Mouse (Mus musculus): Measurements from ENCODE around the gene Tor4a.

Tor4a gene

DNA sequence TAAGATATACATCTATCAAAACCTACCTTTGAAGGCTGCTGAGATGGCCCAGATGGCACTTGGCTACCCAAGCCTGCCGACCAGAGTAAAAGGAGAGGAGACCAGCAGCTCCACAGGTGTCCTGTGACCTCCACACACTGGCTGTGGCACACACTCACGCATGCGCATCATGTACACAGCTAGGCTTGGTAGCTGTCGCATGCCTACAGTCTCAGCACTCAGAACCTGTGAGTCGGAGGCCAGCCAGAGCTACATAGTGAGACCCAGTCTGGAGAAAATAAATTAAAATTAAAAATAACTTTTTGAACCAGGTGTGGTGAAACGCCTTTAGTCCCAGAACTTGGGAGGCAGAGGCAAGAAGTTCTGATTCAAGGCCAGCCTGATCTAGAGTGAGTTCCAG is 8.8 kb downstream of the Tor4a start:
- DNase-seq (ENCODE audit: low spot score in 2 of 2) = no peak

DNA sequence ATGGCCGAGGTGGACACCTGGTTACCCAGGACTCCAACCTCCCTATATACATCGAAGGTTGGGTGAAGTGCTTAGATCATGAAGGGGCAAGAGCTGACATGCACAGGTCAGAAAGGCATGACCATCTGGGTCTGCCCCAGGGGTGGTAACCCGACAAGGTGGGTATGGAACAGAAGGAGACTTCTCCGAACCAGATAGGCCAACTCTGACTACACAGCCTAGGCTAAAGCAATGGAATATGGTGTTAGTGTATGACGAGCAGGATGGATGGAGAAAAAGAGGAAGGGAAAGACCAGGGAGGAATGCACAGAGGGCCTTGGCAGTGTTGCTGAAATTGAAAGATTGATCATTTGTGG is 10.1 kb downstream of the Tor4a start:
- no peak for DNase-seq (ENCODE audit: low spot score in 2 of 2)

DNA sequence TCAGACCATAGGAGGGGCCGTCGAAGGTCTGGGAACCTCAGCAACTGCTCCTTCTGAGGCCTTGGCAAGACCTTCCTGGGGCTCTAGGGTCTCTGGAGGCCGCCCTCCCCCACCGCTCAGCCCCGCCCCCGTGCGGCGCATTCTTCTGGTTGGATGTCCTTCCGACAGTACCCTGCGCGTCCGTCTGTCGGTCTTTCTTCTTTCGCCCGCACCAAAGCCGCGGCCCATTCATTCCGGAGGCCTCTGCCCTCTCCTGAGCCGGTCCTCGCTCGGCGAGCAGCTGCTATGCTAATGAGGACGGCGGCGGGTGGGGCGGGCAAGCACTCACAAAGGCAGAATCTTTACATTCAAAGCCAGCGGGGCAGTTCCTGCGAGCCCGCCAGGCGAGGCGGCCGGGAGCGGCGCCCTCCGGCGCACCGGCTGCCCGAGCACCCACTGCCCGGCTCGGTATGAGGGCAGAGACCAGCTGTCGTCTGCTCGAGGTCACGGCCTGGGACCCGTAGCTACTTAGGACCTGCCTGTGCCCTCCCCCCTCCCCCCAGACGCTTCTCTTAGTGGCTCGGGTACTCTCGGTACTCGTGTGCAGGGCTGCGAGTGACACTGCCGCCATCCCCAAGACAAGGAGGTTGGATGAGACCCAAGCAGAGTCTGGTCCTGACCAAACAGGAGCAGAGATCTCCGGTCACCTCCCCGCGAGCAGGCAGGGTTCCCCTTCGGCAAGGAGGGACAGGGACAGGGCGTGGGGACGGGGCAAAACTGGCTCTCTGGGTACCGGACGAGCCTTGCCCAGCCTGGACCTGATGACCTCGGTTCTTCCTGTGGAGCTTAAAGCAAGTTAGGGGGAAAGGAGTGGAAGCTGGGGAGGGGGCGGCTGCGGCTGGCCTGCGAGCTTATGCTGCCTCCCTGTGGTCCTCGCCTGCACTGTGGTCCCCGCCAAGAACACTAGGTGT is 10.8 kb downstream of the Tor4a start:
- peak; percentile 82 to 84 for DNase-seq (ENCODE audit: low spot score in 2 of 2)

DNA sequence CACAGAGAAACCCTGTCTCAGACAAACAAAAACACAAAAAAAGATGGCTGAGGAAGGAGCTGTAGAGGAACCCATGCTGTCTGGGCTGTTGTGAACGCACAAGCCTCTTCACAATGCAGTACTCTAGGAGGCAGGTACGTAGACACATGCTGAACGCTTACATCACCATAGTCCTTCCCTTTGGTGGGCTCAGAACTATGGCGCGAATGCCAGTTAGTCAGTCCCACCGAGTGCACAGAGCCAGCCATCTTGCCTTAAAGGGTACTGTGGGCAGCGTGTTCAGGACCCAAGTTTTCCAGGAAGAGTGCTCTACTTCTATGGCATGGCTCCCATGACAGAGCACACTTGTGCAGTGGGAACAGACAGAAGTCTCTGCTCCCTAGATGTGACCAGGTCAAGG is 12.2 kb downstream of the Tor4a start:
- peak in 1 of 2 experiments; percentile 21 for DNase-seq (ENCODE audit: low spot score in 2 of 2)

DNA sequence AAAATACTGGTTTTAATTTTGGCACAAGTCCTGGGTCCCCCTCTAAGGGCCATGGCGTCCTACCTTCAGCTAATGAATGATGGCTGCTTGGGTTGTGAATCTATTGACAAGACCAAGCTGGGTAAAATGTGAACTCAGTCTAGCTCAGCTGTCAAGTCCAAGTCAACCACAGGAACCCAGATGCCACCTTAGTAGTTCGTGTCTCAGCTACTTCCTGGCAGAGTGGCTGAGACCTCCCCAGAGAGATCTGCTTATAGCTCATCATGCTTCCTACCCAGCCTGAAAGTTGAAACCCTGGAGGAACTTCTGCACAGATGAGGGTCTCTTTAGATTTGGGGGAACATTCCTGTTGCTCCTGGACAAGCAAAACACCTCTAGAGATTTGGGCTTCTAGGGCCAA is 13.3 kb downstream of the Tor4a start:
- DNase-seq (ENCODE audit: low spot score in 2 of 2) = peak in 1 of 2 experiments; percentile 32

DNA sequence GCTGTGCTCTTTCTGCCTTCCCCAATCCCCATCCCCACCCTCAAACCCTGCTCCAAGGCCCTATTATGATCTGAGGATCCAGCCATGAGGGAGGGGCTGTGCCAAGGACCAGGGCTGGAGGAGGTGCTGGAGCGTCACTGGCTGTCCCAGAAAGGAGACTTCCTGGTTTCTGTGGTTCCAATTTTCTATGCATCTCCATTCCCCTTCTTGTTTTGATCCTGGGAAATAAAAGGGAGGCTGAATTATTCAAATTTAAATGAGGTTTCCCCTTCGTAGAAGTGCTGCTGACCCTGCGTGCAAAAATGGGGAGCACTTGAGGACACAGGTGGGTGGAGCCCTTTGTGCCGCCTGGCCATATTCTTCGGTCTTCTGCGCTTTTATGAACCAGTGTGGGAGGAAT is 14.0 kb downstream of the Tor4a start:
- peak; percentile 65 to 77 for DNase-seq (ENCODE audit: low spot score in 2 of 2)

DNA sequence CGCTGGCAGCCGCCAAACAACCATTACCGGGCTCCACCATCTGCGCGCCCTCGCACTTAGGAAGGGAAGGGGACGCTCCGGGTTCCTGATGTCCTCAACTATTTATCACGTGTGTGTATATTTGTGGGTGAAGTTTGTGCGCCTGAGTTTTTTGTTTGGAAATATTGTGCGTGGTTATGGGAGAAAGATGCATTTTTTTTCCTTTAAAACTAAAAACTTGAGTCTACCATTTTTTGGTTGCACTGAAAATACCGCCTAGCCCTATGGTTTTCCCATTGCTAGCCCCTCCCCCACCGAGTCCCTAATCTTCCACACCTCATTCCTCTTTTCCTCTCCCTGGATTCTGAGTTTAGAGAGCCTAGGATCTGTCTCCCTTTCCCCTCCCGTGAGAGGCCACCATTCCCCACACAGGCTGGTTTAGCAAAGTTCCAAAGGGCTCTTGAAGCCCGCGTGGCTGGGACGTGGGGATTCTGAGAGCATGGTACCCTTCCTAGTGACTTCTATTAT is 14.7 kb downstream of the Tor4a start:
- peak in 1 of 2 experiments; percentile 42 for DNase-seq (ENCODE audit: low spot score in 2 of 2)

DNA sequence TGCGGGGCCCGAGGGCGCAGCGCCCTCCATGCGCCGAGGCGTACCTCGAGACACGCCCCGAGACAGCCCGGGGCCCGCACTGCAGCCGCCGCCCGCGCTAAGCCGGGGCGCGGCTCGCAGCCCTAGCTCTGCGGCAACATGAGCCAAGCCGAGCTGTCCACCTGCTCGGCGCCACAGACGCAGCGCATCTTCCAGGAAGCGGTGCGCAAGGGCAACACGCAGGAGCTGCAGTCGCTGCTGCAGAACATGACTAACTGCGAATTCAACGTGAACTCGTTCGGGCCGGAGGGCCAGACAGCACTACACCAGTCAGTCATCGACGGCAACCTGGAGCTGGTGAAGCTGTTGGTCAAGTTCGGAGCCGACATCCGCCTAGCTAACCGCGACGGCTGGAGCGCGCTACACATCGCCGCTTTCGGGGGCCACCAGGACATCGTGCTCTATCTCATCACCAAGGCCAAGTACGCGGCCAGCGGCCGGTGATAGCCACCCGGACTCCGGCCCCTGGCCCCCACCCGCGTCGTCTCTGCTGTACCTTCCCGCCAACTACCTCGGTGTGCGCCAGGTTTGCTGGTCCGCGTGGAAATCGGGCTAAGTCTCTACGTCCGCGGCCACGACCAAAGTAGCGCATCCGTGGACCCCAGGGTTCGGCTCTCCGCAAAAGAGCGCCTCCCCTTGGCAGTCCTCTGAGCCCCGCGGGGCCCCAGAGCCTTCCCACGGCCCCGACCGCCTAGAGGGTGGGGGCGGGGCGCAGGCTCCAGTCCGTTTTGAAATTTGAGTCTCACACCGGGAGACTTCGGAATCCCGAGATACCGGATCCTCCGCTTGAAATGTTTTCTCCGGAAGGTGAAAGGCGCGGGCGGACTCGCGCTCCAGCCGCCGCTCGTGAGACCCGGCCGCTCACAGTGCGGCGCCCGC is 15.5 kb downstream of the Tor4a start:
- DNase-seq (ENCODE audit: low spot score in 2 of 2) = peak; percentile 58 to 64

DNA sequence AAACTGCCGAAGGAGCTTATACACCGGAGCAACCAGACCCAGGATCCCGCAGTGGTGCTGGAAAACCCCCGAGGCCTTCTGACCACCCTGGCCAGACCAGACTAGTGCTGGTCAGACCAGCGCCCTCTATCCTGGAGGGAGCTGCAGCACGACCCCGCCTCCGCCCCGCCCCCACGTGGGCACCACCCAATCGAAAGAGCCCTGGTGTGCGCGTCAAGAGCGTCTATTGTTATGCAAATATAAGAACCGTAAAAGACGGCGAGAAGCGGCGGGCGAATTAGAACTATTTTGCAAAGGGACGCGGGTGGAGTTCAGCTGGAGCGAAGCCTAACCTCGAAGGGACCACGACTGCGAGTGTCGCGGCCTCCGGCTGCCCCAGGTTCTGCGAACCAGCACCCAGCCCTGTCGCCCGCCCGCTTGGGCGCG is 16.2 kb downstream of the Tor4a start, which contains the start of gene Nrarp:
Nrarp (plus strand) TSS at position 281 of the 426 bp plus-strand sequence.
- DNase-seq (ENCODE audit: low spot score in 2 of 2) = peak; percentile 97 to 98

DNA sequence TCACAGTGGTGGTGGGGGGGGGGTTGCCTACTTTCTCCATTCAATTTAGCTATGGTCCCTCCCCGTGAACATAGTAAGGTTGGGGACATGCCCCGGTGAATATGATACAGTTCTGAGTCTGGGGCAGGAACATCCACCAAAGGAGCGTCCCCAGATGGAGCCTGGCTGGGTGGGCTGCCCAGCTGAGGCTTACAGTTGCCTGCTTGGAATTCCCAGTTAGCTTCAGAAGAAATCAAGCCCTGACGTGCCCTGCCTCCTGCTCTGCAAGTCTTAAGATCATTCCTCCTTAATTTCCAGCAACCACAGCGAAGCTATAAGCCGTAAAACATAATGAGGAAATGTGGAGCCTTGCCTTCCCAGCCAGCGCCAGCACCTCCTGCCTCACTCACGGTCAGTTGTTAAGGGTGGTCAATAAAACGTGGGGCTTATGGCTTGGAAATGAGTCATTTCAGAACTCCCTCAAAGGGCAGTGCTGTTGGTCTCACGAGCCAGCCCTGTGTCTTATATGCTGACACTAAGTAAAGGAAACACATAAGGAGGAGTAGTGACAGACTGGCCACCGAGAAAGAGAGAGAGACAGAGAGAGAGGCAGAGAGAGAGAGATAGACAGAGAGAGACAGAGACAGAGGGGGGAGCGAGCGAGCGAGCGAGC is 17.0 kb downstream of the Tor4a start:
- peak in 1 of 2 experiments; percentile 22 for DNase-seq (ENCODE audit: low spot score in 2 of 2)

DNA sequence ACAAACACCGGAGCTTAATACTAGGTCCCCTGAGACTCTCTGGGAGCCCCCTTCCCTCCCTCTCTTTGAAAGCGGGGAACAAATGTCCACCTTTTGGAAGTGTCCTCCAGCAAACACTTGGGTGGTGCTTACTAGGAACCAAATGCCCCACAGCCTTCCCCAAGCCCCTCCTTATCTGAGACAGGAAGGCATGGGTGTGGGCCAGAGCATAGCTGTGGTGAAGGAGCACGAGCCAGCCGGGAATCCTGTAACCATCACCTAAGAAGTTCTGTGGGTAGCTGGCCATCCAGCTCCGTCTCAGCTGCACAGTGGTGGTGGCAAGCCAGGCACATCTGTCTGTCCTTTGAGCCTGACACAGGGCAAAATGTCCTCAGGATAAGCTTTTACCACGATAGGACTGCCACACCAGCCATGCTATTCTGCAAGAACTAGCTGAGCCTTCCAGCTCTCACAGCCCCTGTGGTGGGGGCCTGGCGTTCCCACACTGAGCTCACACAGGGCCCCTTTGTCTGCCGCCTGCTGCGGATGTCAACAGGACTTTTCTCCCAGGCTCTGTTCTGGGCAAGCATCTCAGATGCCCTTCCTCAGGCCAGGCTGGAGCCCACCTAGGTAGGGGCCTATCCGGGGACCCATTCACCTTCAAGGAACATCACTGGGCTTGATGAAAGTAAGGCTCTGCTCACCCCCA is 18.3 kb downstream of the Tor4a start:
- peak; percentile 79 for DNase-seq (ENCODE audit: low spot score in 2 of 2)

DNA sequence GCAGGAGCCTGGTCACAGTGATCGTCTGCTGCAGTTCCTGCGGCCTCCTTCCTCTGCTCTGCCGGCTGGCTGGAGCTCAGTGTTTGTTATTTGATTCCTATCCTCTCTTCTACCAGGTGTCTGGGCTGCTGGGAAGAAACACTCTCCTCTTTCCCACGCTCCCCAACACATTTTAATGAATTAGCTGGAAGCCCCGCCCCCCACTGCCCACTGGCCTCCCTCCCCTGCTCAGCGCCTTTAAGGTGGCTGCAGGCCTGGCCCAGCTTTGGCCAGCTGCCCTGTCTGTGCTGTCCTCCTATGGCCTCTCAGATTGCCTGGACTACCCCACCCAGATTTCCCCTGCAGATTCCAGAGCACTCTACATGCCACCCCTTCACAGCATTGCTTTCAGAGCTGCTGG is 19.0 kb downstream of the Tor4a start:
- DNase-seq (ENCODE audit: low spot score in 2 of 2) = peak; percentile 83 to 86

DNA sequence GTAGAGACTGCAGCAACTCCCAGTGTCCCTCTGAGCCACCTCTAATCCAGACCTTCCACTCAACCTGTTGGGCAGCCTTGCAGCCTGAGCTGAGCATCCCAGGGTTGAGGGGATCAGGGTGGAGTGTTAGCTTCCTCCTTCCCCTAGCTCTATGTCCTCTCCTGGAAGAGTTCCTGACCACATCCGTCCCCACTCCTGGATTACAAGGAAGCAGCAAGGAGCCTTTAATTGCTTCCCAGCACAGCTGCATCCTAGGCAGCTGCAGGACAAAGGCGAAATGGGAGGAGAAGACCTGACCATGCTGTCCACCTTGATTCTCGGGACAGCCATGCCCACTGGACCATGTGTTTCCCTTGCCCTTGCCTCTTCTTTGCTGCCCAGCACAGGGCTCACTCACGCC is 19.6 kb downstream of the Tor4a start:
- DNase-seq (ENCODE audit: low spot score in 2 of 2) = no peak

DNA sequence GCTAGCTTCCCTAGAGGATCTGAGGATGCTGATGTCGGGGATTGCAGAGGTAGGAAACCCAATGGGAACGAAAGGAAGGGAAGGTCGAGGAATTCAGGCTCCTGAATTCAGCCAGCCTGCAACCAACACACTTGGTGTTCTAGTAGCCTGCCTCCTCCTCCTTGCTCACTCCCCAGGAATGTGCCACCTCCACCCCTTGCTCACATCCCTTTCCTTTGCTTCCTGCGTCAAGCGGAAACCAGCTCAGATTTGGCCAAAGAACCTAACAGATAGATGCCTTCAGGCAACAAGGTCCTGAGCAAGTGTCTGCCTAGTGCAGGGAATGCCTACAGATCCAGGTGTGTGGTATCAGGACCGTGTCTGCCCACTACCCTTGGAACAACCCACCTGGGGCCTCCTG is 20.1 kb downstream of the Tor4a start:
- DNase-seq (ENCODE audit: low spot score in 2 of 2) = no peak

DNA sequence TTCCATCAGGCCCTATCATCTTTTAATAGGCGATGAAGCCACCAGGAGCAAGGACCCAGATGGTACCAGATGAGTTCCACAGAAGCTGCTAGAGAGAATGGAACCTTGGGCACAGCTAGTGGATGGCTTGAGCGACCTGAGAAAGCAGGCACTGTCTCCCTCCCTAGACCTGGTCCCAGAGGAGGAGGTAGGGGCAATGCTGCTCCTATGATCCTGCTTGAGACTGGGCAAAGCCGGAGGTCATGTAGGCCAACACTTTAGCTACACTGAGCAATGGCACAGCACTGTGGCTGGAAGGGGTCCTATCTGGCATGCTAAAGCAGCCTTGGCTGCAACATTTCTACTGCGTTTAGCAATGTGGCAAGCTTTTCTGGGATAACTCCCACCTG is 21.0 kb downstream of the Tor4a start:
- no peak for DNase-seq (ENCODE audit: low spot score in 2 of 2)

DNA sequence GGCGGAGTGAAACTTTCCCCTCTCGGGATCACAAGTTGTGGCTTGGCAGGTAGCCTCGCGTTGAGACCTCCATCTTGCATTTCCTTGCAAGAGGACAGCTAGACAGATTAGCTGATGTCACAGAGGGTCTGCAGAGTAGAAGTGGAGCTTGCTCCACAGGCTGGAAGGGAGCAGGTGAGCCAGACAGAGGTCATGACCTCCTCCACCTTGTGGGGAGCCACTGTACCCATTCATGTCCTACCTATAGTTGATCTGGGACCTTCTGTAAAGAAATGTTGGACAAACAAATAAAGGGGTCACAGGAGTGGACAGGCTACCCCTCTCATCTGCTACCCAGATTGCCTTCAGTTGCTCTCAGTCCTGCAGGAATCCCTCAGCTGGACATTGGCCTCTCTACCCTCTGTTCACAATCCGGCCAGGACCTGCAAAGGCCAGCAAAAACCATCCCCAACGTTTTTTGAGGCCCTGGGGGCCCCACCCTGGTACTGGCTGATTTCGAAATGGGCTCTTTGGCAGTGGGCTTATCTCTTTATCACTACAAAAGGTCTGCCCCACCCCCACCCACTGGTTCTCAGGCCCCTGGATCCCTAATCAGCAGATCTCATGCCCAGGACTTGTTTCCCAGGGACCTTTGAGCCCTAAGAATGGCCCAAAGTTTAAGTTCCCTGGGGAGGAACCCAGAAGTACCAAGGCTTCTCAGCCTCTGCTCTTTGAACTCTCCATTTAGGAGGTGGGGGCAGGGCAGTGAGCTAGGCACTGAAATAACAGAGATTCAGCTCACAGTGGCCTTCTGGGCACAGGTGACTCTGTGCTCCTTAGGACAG is 21.6 kb downstream of the Tor4a start:
- DNase-seq (ENCODE audit: low spot score in 2 of 2) = no peak

DNA sequence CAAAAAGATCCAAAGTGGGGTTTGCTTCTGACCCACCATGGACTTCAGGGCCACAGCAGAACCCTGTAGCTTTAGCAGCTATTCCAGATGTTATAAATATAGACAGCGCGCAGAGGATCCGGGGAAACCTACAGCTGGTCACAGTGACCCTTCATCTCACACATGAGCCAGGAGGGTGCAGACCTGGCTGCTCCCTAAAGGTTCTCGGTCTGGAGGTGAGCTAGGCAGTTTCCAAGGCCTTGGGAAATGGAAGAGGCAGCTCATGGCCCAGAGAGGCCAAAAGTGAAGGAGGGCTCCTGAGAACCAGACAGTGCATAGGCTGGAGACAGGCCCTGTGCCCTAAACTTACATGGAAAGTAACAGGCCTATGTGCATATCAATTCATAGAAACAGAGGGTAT is 22.9 kb downstream of the Tor4a start:
- DNase-seq (ENCODE audit: low spot score in 2 of 2) = no peak

DNA sequence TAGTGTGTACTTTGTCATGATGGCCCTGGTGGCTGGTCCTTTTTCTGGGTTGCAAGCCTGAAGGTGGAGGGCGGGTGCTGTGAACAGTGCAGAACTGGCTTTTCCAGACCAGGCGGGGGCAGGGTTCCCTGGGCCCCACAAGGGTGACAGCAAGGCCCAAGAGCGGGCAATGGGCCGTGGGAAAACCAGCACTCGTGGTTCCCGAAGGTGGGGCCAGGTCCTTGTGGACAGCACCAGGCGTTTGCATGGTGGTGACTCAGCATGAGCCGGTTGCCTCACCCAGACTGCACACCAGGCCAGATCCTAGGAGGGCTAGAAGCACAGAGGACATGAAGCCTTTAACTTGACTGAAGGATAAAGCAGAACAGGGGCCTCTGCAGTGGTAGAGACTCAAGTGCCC is 24.1 kb downstream of the Tor4a start:
- DNase-seq (ENCODE audit: low spot score in 2 of 2) = peak in 1 of 2 experiments; percentile 21

DNA sequence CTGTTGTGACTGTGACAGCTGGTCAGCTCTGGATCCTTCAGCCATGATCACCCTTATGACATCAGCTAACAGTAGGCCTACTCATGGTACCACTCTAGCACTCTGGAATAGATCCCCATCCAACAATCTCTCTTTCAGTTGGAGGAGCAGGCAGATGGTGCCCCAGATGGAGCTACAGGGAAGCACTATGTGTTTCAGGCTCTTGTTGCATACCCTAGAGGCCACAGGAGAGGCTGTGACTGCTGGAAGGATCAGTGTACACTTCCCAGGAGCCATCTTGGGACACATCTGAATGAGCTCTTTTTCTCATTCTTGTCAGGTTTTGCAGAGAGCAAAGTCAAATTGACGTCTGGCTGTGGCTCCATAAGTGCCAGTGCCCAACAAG is 24.9 kb downstream of the Tor4a start:
- peak in 1 of 2 experiments; percentile 63 for DNase-seq (ENCODE audit: low spot score in 2 of 2)

DNA sequence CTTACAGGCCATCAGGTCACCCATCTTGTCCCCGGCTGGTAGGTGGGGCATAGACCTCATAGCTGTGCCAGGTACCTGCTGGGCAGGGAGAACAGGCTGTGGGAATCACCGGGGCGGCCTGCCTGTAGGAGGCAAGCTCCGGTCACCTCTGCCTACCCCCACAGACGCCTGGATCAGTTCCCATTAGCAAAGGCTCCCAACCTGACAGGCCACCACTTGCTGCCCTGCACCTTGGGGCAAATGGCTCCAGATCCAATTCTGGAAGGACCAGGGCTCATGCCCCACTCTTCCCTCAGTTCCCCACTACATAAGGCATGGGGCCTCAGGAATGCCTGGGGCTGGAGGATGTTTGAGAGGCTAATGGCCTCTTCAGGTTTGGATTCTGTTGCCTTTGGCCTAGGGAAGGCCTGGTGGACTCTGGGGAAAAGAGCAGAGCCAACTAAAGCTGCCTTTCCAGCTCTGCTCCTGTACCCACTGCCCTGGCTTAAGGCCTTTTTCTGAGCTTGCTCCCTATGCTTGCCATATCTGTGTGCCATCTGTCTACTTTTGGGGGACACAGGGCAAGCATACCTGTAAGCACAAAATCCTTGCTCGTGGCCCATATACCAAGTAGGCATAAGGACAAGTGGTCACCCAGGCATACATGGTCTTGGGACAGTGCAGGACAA is 25.5 kb downstream of the Tor4a start:
- no peak for DNase-seq (ENCODE audit: low spot score in 2 of 2)
